Mouse (Mus musculus): ENCODE measurements around the gene Hspe1. TPM values are rescaled to one million over a fixed set of nuclear protein-coding genes. Genes with fewer than 3 reads are reported as not detected.

The Hspe1 gene
- polyA plus RNA-seq (2015; fragmentation: Nextera tagmentation; extraction: Ambion mirVana): 263 and 300 TPM in 2 replicates

GRCm38 (mm10) chr1:55087932-55088610 lies at the start of gene Hspe1, which contains the start of gene Hspd1:
Gene Hspe1, plus strand, starts transcription at chr1:55088132.
Gene Hspd1, minus strand, starts transcription at chr1:55088243.

GRCm38 (mm10) chr1:55052355-55052953 lies 35.5 kb upstream of the Hspe1 start, which contains the start of gene Coq10b:
Gene Coq10b, plus strand, starts transcription at chr1:55052770.

GRCm38 (mm10) chr1:55130943-55131401 lies 43.0 kb downstream of the Hspe1 start, which contains the start of gene Mob4:
Gene Mob4, plus strand, starts transcription at chr1:55131231.

Other genes with a start within 250 kb of the Hspe1 start
- 15.6 and 21.4 TPM in 2 replicates for gene Ankrd44, start 161.7 kb upstream of the Hspe1 start, polyA plus RNA-seq (2015; fragmentation: Nextera tagmentation; extraction: Ambion mirVana)
- 181 and 182 TPM in 2 replicates for gene Sf3b1, start 60.7 kb upstream of the Hspe1 start, polyA plus RNA-seq (2015; fragmentation: Nextera tagmentation; extraction: Ambion mirVana)
- gene Coq10b, start 35.4 kb upstream of the Hspe1 start, polyA plus RNA-seq (2015; fragmentation: Nextera tagmentation; extraction: Ambion mirVana): 14.7 and 15.1 TPM in 2 replicates
- gene Hspd1, start 111 bp downstream of the Hspe1 start, polyA plus RNA-seq (2015; fragmentation: Nextera tagmentation; extraction: Ambion mirVana): 217 and 243 TPM in 2 replicates
- 66.0 and 75.0 TPM in 2 replicates for gene Mob4, start 43.1 kb downstream of the Hspe1 start, polyA plus RNA-seq (2015; fragmentation: Nextera tagmentation; extraction: Ambion mirVana)
- gene Rftn2, start 138.7 kb downstream of the Hspe1 start, polyA plus RNA-seq (2015; fragmentation: Nextera tagmentation; extraction: Ambion mirVana): 2.6 TPM in 2 replicates
- 2.2 TPM in 2 replicates for gene Mars2, start 149.0 kb downstream of the Hspe1 start, polyA plus RNA-seq (2015; fragmentation: Nextera tagmentation; extraction: Ambion mirVana)